Mouse (Mus musculus) kidney, adult 2 months (tissue): Measurements from ENCODE around the gene Vwa8.

Experiments used
- CTCF ChIP-seq: fragments of 200-500 bp; conservative IDR thresholded peaks from 2 replicates; pipeline ENCODE4 v1.5.1; 2011; ENCODE audit warnings: low read depth, mild to moderate bottlenecking, control low read depth, low read length, moderate library complexity, mixed read lengths; ENCODE audit not compliant: insufficient read depth, insufficient read length
- POLR2A ChIP-seq: fragments of 200-500 bp; IDR thresholded peaks from one replicate; pipeline ENCODE4 v1.6.1; 2011; ENCODE audit warnings: low read depth, low read length, control low read depth

GRCm38 (mm10) chr14:78861156-78861555, 12.3 kb downstream of the Vwa8 start:
- TF ChIP-seq CTCF (peak; percentile 36), POLR2A (no peak)
